In the genomic region with DNA sequence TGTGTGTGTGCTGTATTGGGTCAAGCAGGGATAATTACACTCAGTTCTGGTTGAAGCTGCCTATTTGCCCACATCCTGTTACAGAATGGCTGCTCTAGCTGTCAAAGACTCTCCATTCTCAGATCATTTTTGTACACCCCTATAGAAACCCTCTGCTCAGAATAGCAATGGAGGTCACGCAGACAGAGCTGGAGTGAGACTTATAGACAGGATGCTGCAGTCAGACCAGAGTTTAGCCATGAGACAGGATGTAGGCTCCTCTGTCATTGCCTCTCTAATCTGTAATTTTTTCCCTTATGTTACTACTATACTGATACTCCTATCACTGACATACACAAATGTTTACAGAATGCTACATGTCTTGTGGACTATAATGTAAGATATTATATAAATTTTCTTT, we compare ENCODE assay signal across 12 mouse cellular contexts.
"Had no signal": no experiment of that assay in that cellular context is flagged by ENCODE, and none has a peak within 500 bp of the region (broad histone marks: within the 10 kb centered on the region; RNA-seq: fewer than 3 reads in every experiment).

No protein-coding gene starts in this region.

- H3K4me2 ChIP-seq: lung, embryonic 14.5 days; midbrain, embryonic 12.5 days; neural tube, embryonic 12.5 days had no signal

- H3K4me3 ChIP-seq: midbrain, embryonic 10.5 days; midbrain, embryonic 12.5 days; neural tube, embryonic 12.5 days had no signal

- H3K27me3 ChIP-seq: midbrain, embryonic 12.5 days; neural tube, embryonic 12.5 days had no signal

- ATAC-seq: midbrain, embryonic 16.5 days had no signal

- H3K36me3 ChIP-seq: midbrain, embryonic 10.5 days; midbrain, embryonic 12.5 days; neural tube, embryonic 12.5 days had no signal

- DNase-seq: lung, adult 18-20 months; lung, embryonic 14.5 days; lung, postnatal 10 days; lung, postnatal 4 days; midbrain, embryonic 14.5 days; right cerebral cortex, postnatal 14 days; thymus, adult 18-20 months; thymus, postnatal 36 days had no signal

- H3K9me3 ChIP-seq: midbrain, embryonic 10.5 days; midbrain, embryonic 12.5 days; neural tube, embryonic 12.5 days had no signal

- H3K9ac ChIP-seq: lung, embryonic 14.5 days; midbrain, embryonic 12.5 days; neural tube, embryonic 12.5 days had no signal

- H3K27ac ChIP-seq: midbrain, embryonic 10.5 days; midbrain, embryonic 12.5 days; neural tube, embryonic 12.5 days had no signal

- H3K4me1 ChIP-seq: midbrain, embryonic 10.5 days; midbrain, embryonic 12.5 days; neural tube, embryonic 12.5 days had no signal
